Mouse (Mus musculus) kidney, embryonic 14.5 days (tissue): ENCODE results near the gene Myh6. TPM values are rescaled to one million over a fixed set of nuclear protein-coding genes. Genes with fewer than 3 reads are reported as not detected.
"Not testable (repeated sequence)": the region's sequence is repeated elsewhere in the genome, so short reads cannot be mapped to it uniquely, and the experiment has no call there.

Experiments
- ATAC-seq: fragments of 200-750 bp; cut with Nextera tagmentation; 2 replicates; pipeline ENCODE4 v1.8.0; 2017; ENCODE audit warnings: moderate number of reproducible peaks, mild to moderate bottlenecking, moderate TSS enrichment, moderate library complexity; ENCODE audit not compliant: low FRiP score, low TSS enrichment
- H3K27ac ChIP-seq: fragments of 300-500 bp; sonication (generic); 2 replicates; pipeline ENCODE4 v1.5.1; 2014; ENCODE audit warnings: low read depth, mild to moderate bottlenecking, low read length, moderate library complexity, mixed read lengths
- H3K27me3 ChIP-seq: fragments of 300-500 bp; sonication (generic); 2 replicates; pipeline ENCODE4 v1.6.1; 2014; ENCODE audit warnings: mild to moderate bottlenecking, low read length; ENCODE audit not compliant: control insufficient read depth, insufficient read depth
- H3K36me3 ChIP-seq: fragments of 300-500 bp; sonication (generic); 2 replicates; pipeline ENCODE4 v1.6.1; 2014; ENCODE audit warnings: low read length, mixed read lengths; ENCODE audit not compliant: control insufficient read depth, insufficient read depth
- H3K4me1 ChIP-seq: fragments of 300-500 bp; sonication (generic); 2 replicates; pipeline ENCODE4 v1.6.1; 2014; ENCODE audit warnings: low read length, mixed read lengths; ENCODE audit not compliant: control insufficient read depth, insufficient read depth
- H3K4me2 ChIP-seq: fragments of 300-500 bp; sonication (generic); replicated peaks from 2 replicates; pipeline ENCODE4 v1.6.1; 2014; ENCODE audit warnings: low read depth, mild to moderate bottlenecking, low read length
- H3K4me3 ChIP-seq: fragments of 300-500 bp; sonication (generic); 2 replicates; pipeline ENCODE4 v1.5.1; 2014; ENCODE audit warnings: mild to moderate bottlenecking, low read length
- H3K9ac ChIP-seq: fragments of 300-500 bp; sonication (generic); 2 replicates; pipeline ENCODE4 v1.6.1; 2014; ENCODE audit warnings: low read depth, mild to moderate bottlenecking, low read length, moderate library complexity
- H3K9me3 ChIP-seq: fragments of 300-500 bp; sonication (generic); 2 replicates; pipeline ENCODE4 v1.6.1; 2016; ENCODE audit warnings: low read length; ENCODE audit not compliant: control insufficient read depth
- WGBS: fragments of 180-500 bp; shearing (Covaris S2); extraction: QIAGEN DNeasy Blood & Tissue Kit; methylation state at CpG from one replicate; pipeline ENCODE4 v1.1.7; 2014; 5-methylcytosine and 5-hydroxymethylcytosine counted together
- polyA plus RNA-seq: library from polyadenylated mRNA; unstranded; fragments of >200 nt; fragmentation: Nextera tagmentation; extraction: Ambion mirVana; gene quantifications from 2 replicates; pipeline ENCODE4 v1.2.1, GENCODE M21; 2014

Myh6 gene
- polyA plus RNA-seq, 1 experiment from 2014 or later = 0.54 TPM

GRCm38 (mm10) chr14:54956533-54956932 is 10.2 kb downstream of the Myh6 start:
- no peak for ATAC-seq
- WGBS = 83% methylated on average over 9 of the region's 9 CpGs
- no peak overlapping the region for H3K4me3 ChIP-seq

GRCm38 (mm10) chr14:54955481-54955880 is 11.2 kb downstream of the Myh6 start:
- H3K9ac ChIP-seq = no peak overlapping the region
- H3K4me2 ChIP-seq = no peak overlapping the region
- H3K4me1 ChIP-seq = no peaks in the 10 kb centered on the region
- no peak overlapping the region for H3K27ac ChIP-seq
- no peaks in the 10 kb centered on the region for H3K36me3 ChIP-seq
- H3K4me3 ChIP-seq = no peak overlapping the region
- H3K9me3 ChIP-seq = no peaks in the 10 kb centered on the region
- ATAC-seq = no peak
- 90% methylated on average over 3 of the region's 3 CpGs for WGBS
- no peaks in the 10 kb centered on the region for H3K27me3 ChIP-seq

More at GRCm38 (mm10) chr14:54956533-54956932, 10.2 kb downstream of the Myh6 start:
- Histone ChIP-seq H3K4me1 (no peaks in the 10 kb centered on the region), H3K36me3 (no peaks in the 10 kb centered on the region), H3K27me3 (no peaks in the 10 kb centered on the region), H3K27ac (no peak overlapping the region), H3K9ac (no peak overlapping the region), H3K4me2 (no peak overlapping the region), H3K9me3 (no peaks in the 10 kb centered on the region)

DNA sequence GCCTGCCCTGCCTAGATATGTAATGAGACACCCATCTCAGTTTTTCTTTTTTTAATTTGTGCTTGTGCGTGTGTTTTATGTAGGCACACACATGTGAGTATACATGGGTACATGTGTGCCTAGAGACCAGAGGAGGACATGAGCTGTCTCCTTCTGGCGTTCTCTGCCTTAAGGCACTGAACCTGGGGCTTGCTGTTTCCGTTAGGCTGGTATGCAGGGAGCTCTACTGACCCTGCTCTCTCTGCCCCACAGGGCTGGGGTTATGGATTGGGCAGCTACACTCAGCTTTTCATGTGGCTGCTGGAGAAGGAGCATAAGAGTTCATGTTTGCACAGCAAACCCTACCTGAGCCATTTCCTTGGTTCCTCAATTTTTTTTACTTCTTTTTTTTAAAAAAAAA is 12.3 kb downstream of the Myh6 start:
- Histone ChIP-seq H3K4me1 (no peaks in the 10 kb centered on the region), H3K27me3 (no peaks in the 10 kb centered on the region), H3K36me3 (no peaks in the 10 kb centered on the region), H3K4me3 (no peak overlapping the region), H3K9ac (no peak overlapping the region), H3K9me3 (no peaks in the 10 kb centered on the region), H3K27ac (no peak overlapping the region), H3K4me2 (no peak overlapping the region)
- WGBS = 79% methylated on average over 3 of the region's 3 CpGs
- ATAC-seq = no peak

GRCm38 (mm10) chr14:54953664-54954206 is 13.0 kb downstream of the Myh6 start:
- H3K4me3 ChIP-seq = no peak overlapping the region
- no peak overlapping the region for H3K9ac ChIP-seq
- H3K9me3 ChIP-seq = no peaks in the 10 kb centered on the region
- no peaks in the 10 kb centered on the region for H3K27me3 ChIP-seq
- no peaks in the 10 kb centered on the region for H3K36me3 ChIP-seq
- 91% methylated on average over 8 of the region's 8 CpGs for WGBS
- no peak for ATAC-seq
- no peak overlapping the region for H3K27ac ChIP-seq
- no peak overlapping the region for H3K4me2 ChIP-seq
- no peaks in the 10 kb centered on the region for H3K4me1 ChIP-seq

- Histone ChIP-seq H3K36me3 (no peaks in the 10 kb centered on the region), H3K27me3 (no peaks in the 10 kb centered on the region), H3K9ac (no peak overlapping the region), H3K4me3 (no peak overlapping the region), H3K27ac (no peak overlapping the region), H3K4me2 (no peak overlapping the region), H3K4me1 (no peaks in the 10 kb centered on the region), H3K9me3 (no peaks in the 10 kb centered on the region)
- no peak for ATAC-seq
- 85% methylated on average over 6 of the region's 6 CpGs for WGBS
Observed at GRCm38 (mm10) chr14:54951587-54951986, 15.1 kb downstream of the Myh6 start.

GRCm38 (mm10) chr14:54950493-54950892 is 16.2 kb downstream of the Myh6 start:
- ATAC-seq = no peak
- no peaks in the 10 kb centered on the region for H3K36me3 ChIP-seq
- H3K9me3 ChIP-seq = no peaks in the 10 kb centered on the region
- H3K4me3 ChIP-seq = no peak overlapping the region
- 66% methylated on average over 12 of the region's 12 CpGs for WGBS
- no peak overlapping the region for H3K27ac ChIP-seq
- no peak overlapping the region for H3K4me2 ChIP-seq
- no peaks in the 10 kb centered on the region for H3K27me3 ChIP-seq
- H3K4me1 ChIP-seq = no peaks in the 10 kb centered on the region
- H3K9ac ChIP-seq = no peak overlapping the region

GRCm38 (mm10) chr14:54948781-54949180 is 17.9 kb downstream of the Myh6 start:
- Histone ChIP-seq H3K36me3 (no peaks in the 10 kb centered on the region), H3K9me3 (no peaks in the 10 kb centered on the region), H3K4me3 (no peak overlapping the region), H3K4me2 (no peak overlapping the region), H3K27me3 (no peaks in the 10 kb centered on the region), H3K27ac (no peak overlapping the region), H3K4me1 (no peaks in the 10 kb centered on the region), H3K9ac (no peak overlapping the region)
- 79% methylated on average over 9 of the region's 9 CpGs for WGBS
- ATAC-seq = no peak

DNA sequence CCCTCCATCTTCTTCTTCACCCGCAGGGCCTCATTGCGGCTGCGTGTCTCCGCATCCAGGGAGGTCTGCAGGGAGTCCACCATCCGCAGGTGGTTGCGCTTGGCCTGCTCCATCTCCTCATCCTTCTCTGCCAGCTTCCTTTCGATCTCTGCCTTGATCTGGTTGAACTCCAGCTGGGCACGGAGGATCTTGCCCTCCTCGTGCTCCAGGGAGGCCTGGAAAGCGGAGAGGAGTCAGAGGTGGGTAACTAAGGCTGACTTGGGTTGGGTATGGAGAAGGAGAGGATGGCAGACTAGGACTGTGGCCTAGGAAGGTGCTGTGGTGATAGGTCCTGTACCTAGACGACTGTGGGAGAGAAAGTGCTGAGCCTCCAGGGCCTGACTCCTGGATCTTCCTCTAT is 19.7 kb downstream of the Myh6 start:
- WGBS = 81% methylated on average over 10 of the region's 11 CpGs
- H3K4me1 ChIP-seq, H3K36me3 ChIP-seq, H3K9me3 ChIP-seq, ATAC-seq, H3K4me3 ChIP-seq, H3K27ac ChIP-seq, H3K9ac ChIP-seq, H3K27me3 ChIP-seq, H3K4me2 ChIP-seq: not testable (repeated sequence)

GRCm38 (mm10) chr14:54945975-54946704 is 20.6 kb downstream of the Myh6 start:
- no peaks in the 10 kb centered on the region for H3K4me1 ChIP-seq
- H3K4me3 ChIP-seq = no peak overlapping the region
- H3K27ac ChIP-seq = no peak overlapping the region
- no peak overlapping the region for H3K9ac ChIP-seq
- H3K9me3 ChIP-seq = no peaks in the 10 kb centered on the region
- WGBS = 55% methylated on average over 19 of the region's 19 CpGs
- no peaks in the 10 kb centered on the region for H3K36me3 ChIP-seq
- no peaks in the 10 kb centered on the region for H3K27me3 ChIP-seq
- no peak overlapping the region for H3K4me2 ChIP-seq
- no peak for ATAC-seq
